Mouse (Mus musculus): ENCODE results near the gene Slc26a9. TPM values are rescaled to one million over a fixed set of nuclear protein-coding genes. Genes with fewer than 3 reads are reported as not detected.
A peak's percentile ranks its signal among the peaks of the same experiment; 100 is the strongest.

Gene Slc26a9
- 0.33 and 0.62 TPM in 2 replicates for polyA plus RNA-seq (2014; fragmentation: Nextera tagmentation; extraction: Ambion mirVana)

DNA sequence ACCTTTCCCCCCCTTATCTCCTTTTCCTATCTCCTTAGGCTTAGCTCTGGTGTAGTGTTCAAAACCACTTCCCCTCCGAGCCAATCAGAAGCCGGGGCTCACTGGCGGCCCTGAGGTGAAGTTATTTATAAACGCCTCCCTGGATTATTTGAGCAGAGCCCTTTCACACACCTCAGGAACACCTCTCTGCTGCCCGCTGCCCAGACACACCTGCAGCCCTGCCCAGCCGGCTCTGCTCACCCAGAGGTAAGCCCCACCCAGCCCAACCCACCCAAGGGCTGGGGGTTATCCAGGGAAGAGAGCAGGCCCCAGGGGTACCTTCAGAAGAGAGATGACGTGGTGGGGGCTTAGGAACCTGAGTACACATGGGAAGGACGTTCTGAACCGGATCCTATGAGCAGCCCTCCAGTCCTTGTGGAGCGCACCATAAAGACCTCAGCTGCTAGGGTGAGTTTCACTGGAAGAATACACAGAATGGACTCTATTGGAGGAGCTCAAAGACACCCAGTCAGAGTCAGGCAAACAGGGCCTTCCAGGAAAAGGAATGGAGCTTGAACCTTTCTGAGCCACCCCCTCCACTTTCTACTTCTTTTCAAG, at the start of gene Slc26a9:
Gene Slc26a9 (plus strand): TSS at position 155 of the 597 bp plus-strand sequence.
- Histone ChIP-seq H3K27me3 (ENCODE audit: control insufficient read depth, insufficient read depth, low read length) (no peaks in the 10 kb centered on the region), H3K9ac (ENCODE audit: low read depth, low read length) (no peak within 1 kb of the TSS)

DNA sequence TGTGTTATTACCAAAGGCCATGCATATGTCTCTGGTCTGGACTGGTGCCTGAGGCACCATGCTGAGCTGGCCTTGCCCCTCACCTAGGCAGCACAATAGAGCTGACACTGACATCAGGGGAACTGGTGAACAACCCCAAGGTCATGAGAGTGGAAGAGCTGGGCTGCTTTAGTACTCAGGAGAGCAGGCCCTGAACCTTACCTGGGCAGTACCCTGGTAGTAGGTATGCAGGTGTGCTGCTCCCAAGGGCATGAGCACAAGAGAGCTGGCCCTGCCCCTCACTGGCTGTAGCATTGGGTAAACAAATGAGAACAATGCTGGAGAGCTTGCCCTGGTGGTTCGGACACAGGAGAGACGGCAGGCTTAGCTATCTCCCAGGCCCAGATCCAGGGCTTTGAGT, 48.5 kb upstream of the Slc26a9 start:
- ATAC-seq (ENCODE audit: low FRiP score, low TSS enrichment), result no peak
- Histone ChIP-seq H3K4me2 (replicated peaks; ENCODE audit: low read depth, low read length) (no peak overlapping the region), H3K4me3 (ENCODE audit: low read length) (no peak overlapping the region), H3K27me3 (ENCODE audit: control insufficient read depth, insufficient read depth, low read length) (no peaks in the 10 kb centered on the region), H3K27ac (ENCODE audit: low read depth, low read length) (no peak overlapping the region), H3K9me3 (ENCODE audit: control insufficient read depth, low read length) (no peaks in the 10 kb centered on the region), H3K9ac (ENCODE audit: low read depth, low read length) (no peak overlapping the region), H3K36me3 (ENCODE audit: control insufficient read depth, insufficient read depth, low read length) (no peaks in the 10 kb centered on the region), H3K4me1 (ENCODE audit: control insufficient read depth, insufficient read depth, low read length) (no peaks in the 10 kb centered on the region)
- WGBS, result 91% methylated on average over 2 of the region's 2 CpGs

More for the DNA sequence above, at the start of gene Slc26a9:
- ATAC-seq (ENCODE audit: low FRiP score, low TSS enrichment), result peak; percentile 26; the same call in 1 of the 2 replicates
- H3K9me3 ChIP-seq (ENCODE audit: control insufficient read depth, low read length), result no peaks in the 10 kb centered on the region
- 62% methylated on average over 10 of the region's 10 CpGs for WGBS
- no peaks in the 10 kb centered on the region for H3K4me1 ChIP-seq (ENCODE audit: control insufficient read depth, insufficient read depth, low read length)
- no peak within 1 kb of the TSS for H3K27ac ChIP-seq (ENCODE audit: low read depth, low read length)
- no peaks in the 10 kb centered on the region for H3K36me3 ChIP-seq (ENCODE audit: control insufficient read depth, insufficient read depth, low read length)
- H3K4me2 ChIP-seq (replicated peaks; ENCODE audit: low read depth, low read length), result no peak within 1 kb of the TSS
- H3K4me3 ChIP-seq (ENCODE audit: low read length), result no peak within 1 kb of the TSS

DNA sequence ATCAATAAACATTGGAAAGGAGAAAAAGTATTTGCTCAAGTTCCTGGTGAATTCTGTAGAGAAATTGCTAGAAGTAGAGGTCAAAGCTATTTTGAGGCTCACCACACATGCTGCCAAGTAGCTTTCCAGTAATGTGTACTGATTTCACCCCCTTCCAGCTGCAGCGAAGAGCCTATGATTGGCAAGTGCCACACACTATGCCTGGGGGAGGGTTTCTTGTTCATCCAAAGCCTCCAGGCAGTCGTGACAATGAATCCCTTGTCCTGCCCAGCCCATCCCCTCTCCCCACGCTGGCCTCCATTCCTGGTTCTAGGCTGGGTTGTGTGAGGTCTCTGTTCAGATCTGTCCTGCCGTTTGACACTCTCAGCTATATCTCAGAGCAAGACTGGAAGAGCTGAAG, 47.5 kb upstream of the Slc26a9 start:
- ATAC-seq (ENCODE audit: low FRiP score, low TSS enrichment), result no peak
- Histone ChIP-seq H3K36me3 (ENCODE audit: control insufficient read depth, insufficient read depth, low read length) (no peaks in the 10 kb centered on the region), H3K4me1 (ENCODE audit: control insufficient read depth, insufficient read depth, low read length) (no peaks in the 10 kb centered on the region), H3K4me2 (replicated peaks; ENCODE audit: low read depth, low read length) (no peak overlapping the region), H3K27me3 (ENCODE audit: control insufficient read depth, insufficient read depth, low read length) (no peaks in the 10 kb centered on the region), H3K9ac (ENCODE audit: low read depth, low read length) (no peak overlapping the region), H3K9me3 (ENCODE audit: control insufficient read depth, low read length) (no peaks in the 10 kb centered on the region), H3K27ac (ENCODE audit: low read depth, low read length) (no peak overlapping the region), H3K4me3 (ENCODE audit: low read length) (no peak overlapping the region)
- WGBS, result 65% methylated on average over 4 of the region's 4 CpGs

DNA sequence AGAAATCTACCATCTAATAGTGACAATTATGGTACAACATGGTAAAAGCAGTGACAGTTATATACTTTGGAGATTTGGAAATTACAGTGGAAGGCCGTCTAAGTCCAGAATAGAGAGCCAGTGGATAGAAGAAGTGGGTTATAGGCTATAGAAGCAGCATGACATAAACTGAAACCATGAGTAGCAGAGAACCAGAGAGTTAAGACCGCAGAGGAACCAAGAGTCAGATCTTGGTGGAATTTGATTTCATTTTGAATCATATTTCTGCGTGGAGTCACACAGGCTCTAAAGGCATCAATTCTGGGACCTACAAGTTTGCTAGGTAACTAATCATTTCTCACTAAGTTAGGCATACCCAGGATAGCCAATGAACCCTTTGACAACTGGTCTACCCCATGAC, 45.1 kb upstream of the Slc26a9 start:
- H3K4me2 ChIP-seq (replicated peaks; ENCODE audit: low read depth, low read length), result no peak overlapping the region
- no peak overlapping the region for H3K9ac ChIP-seq (ENCODE audit: low read depth, low read length)
- H3K36me3 ChIP-seq (ENCODE audit: control insufficient read depth, insufficient read depth, low read length), result no peaks in the 10 kb centered on the region
- no peak overlapping the region for H3K4me3 ChIP-seq (ENCODE audit: low read length)
- 91% methylated on average over 3 of the region's 3 CpGs for WGBS
- H3K27ac ChIP-seq (ENCODE audit: low read depth, low read length), result no peak overlapping the region
- no peaks in the 10 kb centered on the region for H3K9me3 ChIP-seq (ENCODE audit: control insufficient read depth, low read length)
- H3K27me3 ChIP-seq (ENCODE audit: control insufficient read depth, insufficient read depth, low read length), result no peaks in the 10 kb centered on the region
- no peaks in the 10 kb centered on the region for H3K4me1 ChIP-seq (ENCODE audit: control insufficient read depth, insufficient read depth, low read length)
- no peak for ATAC-seq (ENCODE audit: low FRiP score, low TSS enrichment)

DNA sequence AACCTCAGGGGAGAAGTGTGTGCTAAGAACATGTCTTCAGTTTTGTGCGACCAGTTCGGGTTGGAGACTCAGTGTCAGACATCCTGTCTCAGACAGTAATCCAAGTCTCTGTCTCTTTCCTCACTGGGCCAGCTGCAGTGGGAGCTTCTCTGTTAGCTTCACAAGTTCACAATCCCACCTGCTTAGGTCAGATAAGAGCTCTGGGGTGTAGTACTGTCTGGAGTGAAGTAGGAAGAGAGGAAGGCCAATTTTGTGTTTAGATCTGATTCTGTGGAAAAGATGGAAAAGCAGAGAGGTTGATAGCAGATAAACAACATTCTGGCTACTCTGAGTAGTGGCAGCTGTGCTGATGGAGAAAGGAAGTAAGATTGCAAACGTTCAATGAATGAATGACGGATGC, 44.2 kb upstream of the Slc26a9 start:
- Histone ChIP-seq H3K9ac (ENCODE audit: low read depth, low read length) (no peak overlapping the region), H3K4me3 (ENCODE audit: low read length) (no peak overlapping the region), H3K27ac (ENCODE audit: low read depth, low read length) (no peak overlapping the region), H3K27me3 (ENCODE audit: control insufficient read depth, insufficient read depth, low read length) (no peaks in the 10 kb centered on the region), H3K4me2 (replicated peaks; ENCODE audit: low read depth, low read length) (no peak overlapping the region), H3K9me3 (ENCODE audit: control insufficient read depth, low read length) (no peaks in the 10 kb centered on the region), H3K4me1 (ENCODE audit: control insufficient read depth, insufficient read depth, low read length) (no peaks in the 10 kb centered on the region), H3K36me3 (ENCODE audit: control insufficient read depth, insufficient read depth, low read length) (no peaks in the 10 kb centered on the region)
- 81% methylated on average over 4 of the region's 4 CpGs for WGBS
- no peak for ATAC-seq (ENCODE audit: low FRiP score, low TSS enrichment)

DNA sequence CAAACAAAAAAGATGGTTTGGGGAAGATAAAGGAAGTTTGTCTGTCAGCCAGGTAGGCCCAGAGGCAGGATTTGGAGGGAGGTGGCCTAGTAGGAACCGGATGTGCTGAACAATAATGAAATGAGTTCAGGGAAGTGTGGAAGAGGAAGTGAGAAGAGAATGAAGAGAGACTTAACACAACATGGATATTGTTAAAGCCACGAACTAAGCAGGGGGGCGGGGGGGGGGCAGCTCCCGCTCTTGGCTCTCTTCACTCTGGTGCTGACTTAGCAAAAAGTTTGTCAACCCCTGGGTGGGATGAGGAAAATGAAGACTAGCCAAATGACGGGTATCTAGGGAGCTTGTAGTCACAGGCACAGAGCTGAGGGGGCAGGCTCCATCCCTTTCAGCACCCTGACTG, 43.4 kb upstream of the Slc26a9 start:
- Histone ChIP-seq H3K27me3 (ENCODE audit: control insufficient read depth, insufficient read depth, low read length) (no peaks in the 10 kb centered on the region), H3K36me3 (ENCODE audit: control insufficient read depth, insufficient read depth, low read length) (no peaks in the 10 kb centered on the region), H3K4me2 (replicated peaks; ENCODE audit: low read depth, low read length) (no peak overlapping the region), H3K4me1 (ENCODE audit: control insufficient read depth, insufficient read depth, low read length) (no peaks in the 10 kb centered on the region), H3K27ac (ENCODE audit: low read depth, low read length) (no peak overlapping the region), H3K9ac (ENCODE audit: low read depth, low read length) (no peak overlapping the region), H3K9me3 (ENCODE audit: control insufficient read depth, low read length) (no peaks in the 10 kb centered on the region), H3K4me3 (ENCODE audit: low read length) (no peak overlapping the region)
- no peak for ATAC-seq (ENCODE audit: low FRiP score, low TSS enrichment)
- WGBS, result 79% methylated on average over 5 of the region's 5 CpGs

DNA sequence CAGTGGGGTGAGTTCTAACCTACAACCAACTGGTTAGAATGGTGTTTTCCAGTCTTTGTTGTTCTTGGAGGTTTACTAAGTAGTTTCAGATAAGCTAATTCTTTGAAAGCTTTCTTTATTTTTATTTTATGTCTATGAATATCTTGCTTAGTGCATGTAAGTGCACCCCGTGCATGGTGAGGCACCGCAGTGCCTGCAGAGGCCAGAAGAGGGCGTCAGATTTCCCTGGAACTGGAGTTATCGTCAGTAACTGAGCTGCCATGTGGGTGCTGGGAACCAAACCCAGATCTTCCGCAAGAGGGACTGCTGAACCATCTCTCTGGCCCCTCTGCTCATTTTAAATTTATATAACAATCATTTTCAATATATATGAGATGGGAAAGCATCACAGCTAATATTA, 42.4 kb upstream of the Slc26a9 start:
- Histone ChIP-seq H3K36me3 (ENCODE audit: control insufficient read depth, insufficient read depth, low read length) (no peaks in the 10 kb centered on the region), H3K9me3 (ENCODE audit: control insufficient read depth, low read length) (no peaks in the 10 kb centered on the region), H3K27ac (ENCODE audit: low read depth, low read length) (no peak overlapping the region), H3K27me3 (ENCODE audit: control insufficient read depth, insufficient read depth, low read length) (no peaks in the 10 kb centered on the region), H3K9ac (ENCODE audit: low read depth, low read length) (no peak overlapping the region), H3K4me3 (ENCODE audit: low read length) (no peak overlapping the region), H3K4me2 (replicated peaks; ENCODE audit: low read depth, low read length) (no peak overlapping the region), H3K4me1 (ENCODE audit: control insufficient read depth, insufficient read depth, low read length) (no peaks in the 10 kb centered on the region)
- WGBS, result 82% methylated on average over 5 of the region's 5 CpGs
- no peak for ATAC-seq (ENCODE audit: low FRiP score, low TSS enrichment)

DNA sequence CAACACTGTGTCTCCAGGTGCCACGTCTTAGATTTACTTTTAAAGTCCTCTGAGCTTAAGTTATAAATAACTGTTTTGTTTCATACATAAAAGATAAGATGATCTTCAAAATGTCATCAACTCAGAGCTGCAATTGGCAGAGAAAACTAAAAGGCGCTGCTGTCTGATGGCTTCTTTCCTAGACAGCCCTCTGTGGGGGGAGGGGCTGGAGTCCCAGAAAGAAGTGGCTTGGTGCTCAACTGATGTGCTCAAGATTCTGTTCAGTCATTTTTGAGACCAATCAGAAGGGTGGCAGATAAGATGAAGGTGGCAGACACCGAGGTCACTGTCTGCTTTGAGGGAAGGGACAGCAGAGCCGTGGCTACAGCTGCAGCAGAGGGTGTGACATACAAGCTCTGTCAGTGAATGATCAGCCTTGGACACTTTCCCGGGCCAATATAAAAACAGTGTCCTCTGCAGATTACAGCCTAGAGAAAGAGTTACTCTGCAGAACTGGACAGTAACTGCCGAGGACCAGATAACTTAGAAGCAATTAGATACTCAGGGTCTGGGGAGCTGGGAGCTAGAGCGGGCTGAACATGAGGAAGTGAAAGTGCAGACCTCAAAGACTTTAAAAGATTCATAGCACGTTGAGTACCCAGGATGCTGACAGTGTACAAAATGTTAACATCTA, 41.6 kb upstream of the Slc26a9 start:
- no peaks in the 10 kb centered on the region for H3K9me3 ChIP-seq (ENCODE audit: control insufficient read depth, low read length)
- H3K9ac ChIP-seq (ENCODE audit: low read depth, low read length), result no peak overlapping the region
- H3K36me3 ChIP-seq (ENCODE audit: control insufficient read depth, insufficient read depth, low read length), result no peaks in the 10 kb centered on the region
- H3K27ac ChIP-seq (ENCODE audit: low read depth, low read length), result no peak overlapping the region
- H3K27me3 ChIP-seq (ENCODE audit: control insufficient read depth, insufficient read depth, low read length), result no peaks in the 10 kb centered on the region
- H3K4me3 ChIP-seq (ENCODE audit: low read length), result no peak overlapping the region
- H3K4me1 ChIP-seq (ENCODE audit: control insufficient read depth, insufficient read depth, low read length), result no peaks in the 10 kb centered on the region
- no peak for ATAC-seq (ENCODE audit: low FRiP score, low TSS enrichment)
- whole genome bisulfite sequencing, result 67% methylated on average over 8 of the region's 8 CpGs
- no peak overlapping the region for H3K4me2 ChIP-seq (replicated peaks; ENCODE audit: low read depth, low read length)

DNA sequence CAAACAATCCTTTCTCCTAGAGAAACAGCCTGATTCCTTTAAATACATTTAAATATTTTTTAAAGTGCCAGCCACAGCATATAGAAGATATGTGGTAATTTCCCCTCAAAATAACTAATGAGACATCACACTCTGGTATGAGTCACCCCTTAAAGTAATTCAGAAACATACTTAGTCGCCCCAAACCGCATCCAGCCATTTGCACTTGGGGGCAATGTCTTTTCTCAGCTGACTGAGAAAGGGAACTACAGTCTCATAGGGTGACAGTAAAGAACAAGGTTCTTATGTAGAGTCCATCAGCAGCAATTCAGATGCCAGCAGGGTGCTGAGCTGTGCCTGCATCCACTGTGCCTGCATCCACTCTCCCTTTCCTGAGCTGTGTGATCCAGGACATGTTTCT, 40.3 kb upstream of the Slc26a9 start:
- no peaks in the 10 kb centered on the region for H3K9me3 ChIP-seq (ENCODE audit: control insufficient read depth, low read length)
- no peak for ATAC-seq (ENCODE audit: low FRiP score, low TSS enrichment)
- WGBS, result 77% methylated on average over 2 of the region's 2 CpGs

More for the DNA sequence above, 40.3 kb upstream of the Slc26a9 start:
- H3K4me3 ChIP-seq (ENCODE audit: low read length), result no peak overlapping the region
- H3K27ac ChIP-seq (ENCODE audit: low read depth, low read length), result no peak overlapping the region
- no peaks in the 10 kb centered on the region for H3K4me1 ChIP-seq (ENCODE audit: control insufficient read depth, insufficient read depth, low read length)
- H3K36me3 ChIP-seq (ENCODE audit: control insufficient read depth, insufficient read depth, low read length), result no peaks in the 10 kb centered on the region
- H3K9ac ChIP-seq (ENCODE audit: low read depth, low read length), result no peak overlapping the region
- H3K4me2 ChIP-seq (replicated peaks; ENCODE audit: low read depth, low read length), result no peak overlapping the region
- no peaks in the 10 kb centered on the region for H3K27me3 ChIP-seq (ENCODE audit: control insufficient read depth, insufficient read depth, low read length)
